8 mouse cellular contexts compared by ENCODE assay signal in genomic region chr6:124806446-124807140, GRCm38 (mm10). TPM values are rescaled to one million over a fixed set of nuclear protein-coding genes. Genes with fewer than 3 reads are reported as not detected.
DNase-seq lines count a peak whose midpoint lies in the region; ATAC-seq and TF ChIP-seq lines count a peak whose summit lies in the region.

No protein-coding gene starts in this region.

- H3K4me2 ChIP-seq in embryonic facial prominence, embryonic 12.5 days (replicated peaks) = peak overlapping the region; percentile 74
- H3K4me2 ChIP-seq in hindbrain, postnatal 0 days (ENCODE audit: low read depth, low read length) = peak overlapping the region; percentile 69
- peak overlapping the region; percentile 67 for H3K4me2 ChIP-seq in midbrain, postnatal 0 days (ENCODE audit: low read depth, low read length, poor library complexity, severe bottlenecking)

- H3K27me3 ChIP-seq in kidney, adult 2 months (replicated peaks; ENCODE audit: control insufficient read depth, insufficient read depth, low read length) = no peaks in the 10 kb centered on the region
- H3K27me3 ChIP-seq in embryonic facial prominence, embryonic 12.5 days = no peaks in the 10 kb centered on the region
- H3K27me3 ChIP-seq in hindbrain, postnatal 0 days (ENCODE audit: insufficient read depth, low read length) = no peaks in the 10 kb centered on the region
- no peaks in the 10 kb centered on the region for H3K27me3 ChIP-seq in midbrain, postnatal 0 days (ENCODE audit: insufficient read depth, low read length)

- H3K4me3 ChIP-seq in kidney, adult 2 months (ENCODE audit: insufficient read depth, low read depth, low read length) = 0 out of 2 replicates have a peak overlapping the region, but pooled peaks have one; percentile 2
- H3K4me3 ChIP-seq in embryonic facial prominence, embryonic 12.5 days = peak overlapping the region; percentile 44
- peak overlapping the region; percentile 42 for H3K4me3 ChIP-seq in hindbrain, postnatal 0 days (ENCODE audit: low read length)
- peak overlapping the region; percentile 40; the same call in 1 of the 2 replicates for H3K4me3 ChIP-seq in midbrain, postnatal 0 days (ENCODE audit: low read depth, low read length)

- WGBS in kidney, adult 2 months = 78% methylated on average over 7 of the region's 7 CpGs
- 76% methylated on average over 7 of the region's 7 CpGs for WGBS in embryonic facial prominence, embryonic 12.5 days
- WGBS in hindbrain, postnatal 0 days = 75% methylated on average over 7 of the region's 7 CpGs
- 75% methylated on average over 7 of the region's 7 CpGs for WGBS in midbrain, postnatal 0 days

- no peaks in the 10 kb centered on the region for H3K36me3 ChIP-seq in kidney, adult 2 months (ENCODE audit: control insufficient read depth, insufficient read depth, low read length)
- H3K36me3 ChIP-seq in embryonic facial prominence, embryonic 12.5 days = peaks cover 13% of the 10 kb centered on the region
- H3K36me3 ChIP-seq in hindbrain, postnatal 0 days (ENCODE audit: insufficient read depth, low read length) = no peaks in the 10 kb centered on the region
- 0 out of 2 replicates have a peak, but pooled peaks cover 3% of the 10 kb centered on the region for H3K36me3 ChIP-seq in midbrain, postnatal 0 days (ENCODE audit: insufficient read depth, low read length)

- peaks cover 26% of the 10 kb centered on the region; the same call in 1 of the 2 replicates for H3K4me1 ChIP-seq in kidney, adult 2 months (ENCODE audit: control insufficient read depth, insufficient read depth, low read length)
- peaks cover 20% of the 10 kb centered on the region for H3K4me1 ChIP-seq in embryonic facial prominence, embryonic 12.5 days
- H3K4me1 ChIP-seq in hindbrain, postnatal 0 days (ENCODE audit: insufficient read depth, low read length) = peaks cover 13% of the 10 kb centered on the region
- H3K4me1 ChIP-seq in midbrain, postnatal 0 days (ENCODE audit: insufficient read depth, low read length) = peaks cover 2% of the 10 kb centered on the region; the same call in 1 of the 2 replicates

- H3K27ac ChIP-seq in kidney, adult 2 months (ENCODE audit: insufficient read depth, low read depth, low read length) = peak overlapping the region; percentile 70
- H3K27ac ChIP-seq in embryonic facial prominence, embryonic 12.5 days = peak overlapping the region; percentile 89
- peak overlapping the region; percentile 90 for H3K27ac ChIP-seq in hindbrain, postnatal 0 days
- peak overlapping the region; percentile 92 for H3K27ac ChIP-seq in midbrain, postnatal 0 days (ENCODE audit: low read depth, low read length)

- TF ChIP-seq CTCF in kidney, adult 2 months (conservative IDR thresholded peaks at IDR 0.05; ENCODE audit: insufficient read depth, insufficient read length, low read depth, low read length) = no peak
- no peak for TF ChIP-seq CTCF in hindbrain, postnatal 0 days (IDR thresholded peaks at IDR 0.05; ENCODE audit: low read depth)
- no peak for TF ChIP-seq CTCF in midbrain, postnatal 0 days (IDR thresholded peaks at IDR 0.05)

- DNase-seq in kidney, adult 2 months = no peak
- no peak for DNase-seq in kidney, postnatal 10 days
- DNase-seq in hindbrain, postnatal 0 days (ENCODE audit: low spot score) = no peak
- no peak for DNase-seq in midbrain, postnatal 0 days (ENCODE audit: low spot score)
- DNase-seq in thymus, postnatal 14 days = no peak
- no peak for DNase-seq in urinary bladder, adult 2 months (ENCODE audit: low spot score)
- no peak for DNase-seq in lung, postnatal 14 days

- no peak for TF ChIP-seq POLR2A in kidney, adult 2 months (IDR thresholded peaks at IDR 0.05; ENCODE audit: low read depth, low read length)

- H3K9ac ChIP-seq in embryonic facial prominence, embryonic 12.5 days = no peak overlapping the region
- H3K9ac ChIP-seq in hindbrain, postnatal 0 days (replicated peaks; ENCODE audit: low read length) = 0 out of 2 replicates have a peak overlapping the region, but pooled peaks have one; percentile 54
- no peak overlapping the region for H3K9ac ChIP-seq in midbrain, postnatal 0 days (replicated peaks; ENCODE audit: low read length, poor library complexity, severe bottlenecking)

- no peak for ATAC-seq in embryonic facial prominence, embryonic 12.5 days (ENCODE audit: insufficient number of reproducible peaks, insufficient read depth, low FRiP score, low TSS enrichment)
- no peak for ATAC-seq in hindbrain, postnatal 0 days
- no peak for ATAC-seq in midbrain, postnatal 0 days (ENCODE audit: low FRiP score)

- no peaks in the 10 kb centered on the region for H3K9me3 ChIP-seq in embryonic facial prominence, embryonic 12.5 days
- H3K9me3 ChIP-seq in hindbrain, postnatal 0 days (ENCODE audit: low read length) = no peaks in the 10 kb centered on the region
- H3K9me3 ChIP-seq in midbrain, postnatal 0 days (ENCODE audit: low read length) = no peaks in the 10 kb centered on the region

RNA-seq across cellular contexts. Expression of gene Spsb2, which starts 1.9 kb away (rescaled TPM):
- polyA plus RNA-seq in kidney, adult 2 months (2012; rRNA removed) = 33.7 and 36.7 TPM in 2 replicates
- 7.8 and 10.5 TPM in 2 replicates for polyA plus RNA-seq in embryonic facial prominence, embryonic 12.5 days (2016; fragmentation: Nextera tagmentation; extraction: Ambion mirVana)
- total RNA-seq in hindbrain, postnatal 0 days (2014; rRNA removed) = 7.3 and 8.7 TPM in 2 replicates
- polyA plus RNA-seq in hindbrain, postnatal 0 days (2015; fragmentation: Nextera tagmentation; extraction: Ambion mirVana) = 9.6 and 9.8 TPM in 2 replicates
- total RNA-seq in midbrain, postnatal 0 days (2014; rRNA removed) = 5.9 and 9.3 TPM in 2 replicates
- 10.2 and 10.9 TPM in 2 replicates for polyA plus RNA-seq in midbrain, postnatal 0 days (2015; fragmentation: Nextera tagmentation; extraction: Ambion mirVana)
- polyA plus RNA-seq in urinary bladder, adult 2 months (2012; rRNA removed) = 22.3 and 24.4 TPM in 2 replicates

RNA-seq across cellular contexts. Expression of gene Tpi1, which starts 7.5 kb away (rescaled TPM):
- 1,044 and 1,055 TPM in 2 replicates for polyA plus RNA-seq in kidney, adult 2 months (2012; rRNA removed)
- 615 and 621 TPM in 2 replicates for polyA plus RNA-seq in embryonic facial prominence, embryonic 12.5 days (2016; fragmentation: Nextera tagmentation; extraction: Ambion mirVana)
- 506 and 525 TPM in 2 replicates for total RNA-seq in hindbrain, postnatal 0 days (2014; rRNA removed)
- 515 and 534 TPM in 2 replicates for polyA plus RNA-seq in hindbrain, postnatal 0 days (2015; fragmentation: Nextera tagmentation; extraction: Ambion mirVana)
- 392 and 419 TPM in 2 replicates for total RNA-seq in midbrain, postnatal 0 days (2014; rRNA removed)
- 415 and 480 TPM in 2 replicates for polyA plus RNA-seq in midbrain, postnatal 0 days (2015; fragmentation: Nextera tagmentation; extraction: Ambion mirVana)
- 322 and 324 TPM in 2 replicates for polyA plus RNA-seq in urinary bladder, adult 2 months (2012; rRNA removed)

RNA-seq across cellular contexts. Expression of gene Usp5, which starts 22.7 kb away (rescaled TPM):
- 66.2 and 74.0 TPM in 2 replicates for polyA plus RNA-seq in kidney, adult 2 months (2012; rRNA removed)
- 191 and 197 TPM in 2 replicates for polyA plus RNA-seq in embryonic facial prominence, embryonic 12.5 days (2016; fragmentation: Nextera tagmentation; extraction: Ambion mirVana)
- 222 and 233 TPM in 2 replicates for total RNA-seq in hindbrain, postnatal 0 days (2014; rRNA removed)
- 182 and 189 TPM in 2 replicates for polyA plus RNA-seq in hindbrain, postnatal 0 days (2015; fragmentation: Nextera tagmentation; extraction: Ambion mirVana)
- 218 and 219 TPM in 2 replicates for total RNA-seq in midbrain, postnatal 0 days (2014; rRNA removed)
- polyA plus RNA-seq in midbrain, postnatal 0 days (2015; fragmentation: Nextera tagmentation; extraction: Ambion mirVana) = 201 and 214 TPM in 2 replicates
- 68.8 and 73.6 TPM in 2 replicates for polyA plus RNA-seq in urinary bladder, adult 2 months (2012; rRNA removed)

RNA-seq across cellular contexts. Expression of gene Cdca3, which starts 22.8 kb away (rescaled TPM):
- polyA plus RNA-seq in kidney, adult 2 months (2012; rRNA removed) = 4.2 and 4.3 TPM in 2 replicates
- polyA plus RNA-seq in embryonic facial prominence, embryonic 12.5 days (2016; fragmentation: Nextera tagmentation; extraction: Ambion mirVana) = 157 and 166 TPM in 2 replicates
- 34.7 and 39.9 TPM in 2 replicates for total RNA-seq in hindbrain, postnatal 0 days (2014; rRNA removed)
- polyA plus RNA-seq in hindbrain, postnatal 0 days (2015; fragmentation: Nextera tagmentation; extraction: Ambion mirVana) = 40.9 and 47.3 TPM in 2 replicates
- total RNA-seq in midbrain, postnatal 0 days (2014; rRNA removed) = 9.4 and 16.7 TPM in 2 replicates
- polyA plus RNA-seq in midbrain, postnatal 0 days (2015; fragmentation: Nextera tagmentation; extraction: Ambion mirVana) = 15.0 and 16.0 TPM in 2 replicates
- polyA plus RNA-seq in urinary bladder, adult 2 months (2012; rRNA removed) = 5.0 and 5.5 TPM in 2 replicates

RNA-seq across cellular contexts. Expression of gene Lrrc23, which starts 27.1 kb away (rescaled TPM):
- 0.41 and 0.66 TPM in 2 replicates for polyA plus RNA-seq in kidney, adult 2 months (2012; rRNA removed)
- polyA plus RNA-seq in embryonic facial prominence, embryonic 12.5 days (2016; fragmentation: Nextera tagmentation; extraction: Ambion mirVana) = 0.59 and 1.0 TPM in 2 replicates
- total RNA-seq in hindbrain, postnatal 0 days (2014; rRNA removed) = 6.7 and 9.2 TPM in 2 replicates
- 5.4 and 8.7 TPM in 2 replicates for polyA plus RNA-seq in hindbrain, postnatal 0 days (2015; fragmentation: Nextera tagmentation; extraction: Ambion mirVana)
- total RNA-seq in midbrain, postnatal 0 days (2014; rRNA removed) = 12.7 and 12.8 TPM in 2 replicates
- polyA plus RNA-seq in midbrain, postnatal 0 days (2015; fragmentation: Nextera tagmentation; extraction: Ambion mirVana) = 6.1 and 9.0 TPM in 2 replicates
- polyA plus RNA-seq in urinary bladder, adult 2 months (2012; rRNA removed) = 1.2 and 1.4 TPM in 2 replicates
